11 mouse cellular contexts compared by ENCODE assay signal in genomic region chr4:57953796-57954195, GRCm38 (mm10). TPM values are rescaled to one million over a fixed set of nuclear protein-coding genes. Genes with fewer than 3 reads are reported as not detected.
DNase-seq lines count a peak whose midpoint lies in the region; ATAC-seq and TF ChIP-seq lines count a peak whose summit lies in the region.
"Had no signal": no experiment of that assay in that cellular context is flagged by ENCODE, and none has a peak within 500 bp of the region (broad histone marks: within the 10 kb centered on the region; RNA-seq: fewer than 3 reads in every experiment).

No protein-coding gene starts in this region.

- H3K9me3 ChIP-seq in hindbrain, embryonic 10.5 days = peaks cover 13% of the 10 kb centered on the region
- no peaks in the 10 kb centered on the region for H3K9me3 ChIP-seq in hindbrain, postnatal 0 days (ENCODE audit: low read length)
- H3K9me3 ChIP-seq in midbrain, embryonic 14.5 days (ENCODE audit: control insufficient read depth, low read length) = no peaks in the 10 kb centered on the region
- H3K9me3 ChIP-seq: lung, embryonic 15.5 days had no signal

- 89% methylated on average over 7 of the region's 7 CpGs for WGBS in hindbrain, embryonic 10.5 days
- 91% methylated on average over 7 of the region's 7 CpGs for WGBS in hindbrain, postnatal 0 days
- WGBS in midbrain, embryonic 14.5 days = 89% methylated on average over 7 of the region's 7 CpGs

- 0 out of 2 replicates have a peak overlapping the region, but pooled peaks have one; percentile 13 for H3K4me3 ChIP-seq in hindbrain, embryonic 10.5 days
- H3K4me3 ChIP-seq in hindbrain, postnatal 0 days (ENCODE audit: low read length) = no peak overlapping the region
- H3K4me3 ChIP-seq in midbrain, embryonic 14.5 days (replicated peaks; ENCODE audit: low read depth, low read length) = no peak overlapping the region

- H3K36me3 ChIP-seq in hindbrain, embryonic 10.5 days = peaks cover 54% of the 10 kb centered on the region
- peaks cover 23% of the 10 kb centered on the region for H3K36me3 ChIP-seq in hindbrain, postnatal 0 days (ENCODE audit: insufficient read depth, low read length)
- H3K36me3 ChIP-seq in midbrain, embryonic 14.5 days (ENCODE audit: control insufficient read depth, insufficient read depth, low read length) = peaks cover 30% of the 10 kb centered on the region

- no peak overlapping the region for H3K4me2 ChIP-seq in hindbrain, postnatal 0 days (ENCODE audit: low read depth, low read length)
- H3K4me2 ChIP-seq in midbrain, embryonic 14.5 days (ENCODE audit: low read length) = 0 out of 2 replicates have a peak overlapping the region, but pooled peaks have one; percentile 84

- no peak for DNase-seq in hindbrain, embryonic 10.5 days (ENCODE audit: low spot score)
- no peak for DNase-seq in hindbrain, postnatal 0 days (ENCODE audit: low spot score)
- DNase-seq in R1 (ENCODE audit: low read depth, low spot score) = peak; percentile 39
- peak; percentile 58 for DNase-seq in kidney, adult 18-20 months
- DNase-seq in midbrain, embryonic 14.5 days = no peak
- no peak for DNase-seq in Muller cell, postnatal 12 days (ENCODE audit: inconsistent ontology term)
- DNase-seq in adrenal gland, postnatal 14 days = no peak
- DNase-seq in testis, postnatal 14 days (ENCODE audit: low spot score) = no peak
- DNase-seq: heart, postnatal 4 days had no signal

- H3K9ac ChIP-seq in hindbrain, postnatal 0 days (replicated peaks; ENCODE audit: low read length) = no peak overlapping the region
- H3K9ac ChIP-seq in midbrain, embryonic 14.5 days (replicated peaks; ENCODE audit: low read length) = no peak overlapping the region
- H3K9ac ChIP-seq: lung, embryonic 15.5 days had no signal

- ATAC-seq in hindbrain, postnatal 0 days = no peak
- no peak for ATAC-seq in midbrain, embryonic 14.5 days (ENCODE audit: low FRiP score, low TSS enrichment)
- ATAC-seq: Patski had no signal

- H3K27ac ChIP-seq in hindbrain, embryonic 10.5 days = no peak overlapping the region
- H3K27ac ChIP-seq in hindbrain, postnatal 0 days = no peak overlapping the region
- no peak overlapping the region for H3K27ac ChIP-seq in midbrain, embryonic 14.5 days (replicated peaks; ENCODE audit: low read depth, low read length)
- H3K27ac ChIP-seq: lung, embryonic 15.5 days had no signal

- TF ChIP-seq CTCF in hindbrain, postnatal 0 days (IDR thresholded peaks at IDR 0.05; ENCODE audit: low read depth) = no peak

- H3K27me3 ChIP-seq in hindbrain, embryonic 10.5 days (ENCODE audit: insufficient read depth, poor library complexity, severe bottlenecking) = peaks cover 4% of the 10 kb centered on the region; the same call in 1 of the 2 replicates
- H3K27me3 ChIP-seq in hindbrain, postnatal 0 days (ENCODE audit: insufficient read depth, low read length) = no peaks in the 10 kb centered on the region
- no peaks in the 10 kb centered on the region for H3K27me3 ChIP-seq in midbrain, embryonic 14.5 days (ENCODE audit: control insufficient read depth, insufficient read depth, low read length)
- H3K27me3 ChIP-seq: lung, embryonic 15.5 days; Patski had no signal

- peaks cover 38% of the 10 kb centered on the region for H3K4me1 ChIP-seq in hindbrain, embryonic 10.5 days (replicated peaks)
- H3K4me1 ChIP-seq in hindbrain, postnatal 0 days (ENCODE audit: insufficient read depth, low read length) = 0 out of 2 replicates have a peak, but pooled peaks cover 5% of the 10 kb centered on the region
- peaks cover 12% of the 10 kb centered on the region for H3K4me1 ChIP-seq in midbrain, embryonic 14.5 days (ENCODE audit: control insufficient read depth, insufficient read depth, low read length)

RNA-seq across cellular contexts. Expression of gene Txn1, which starts 2.4 kb away (rescaled TPM):
- 411 and 413 TPM in 2 replicates for polyA plus RNA-seq in hindbrain, embryonic 10.5 days (2016; fragmentation: Nextera tagmentation; extraction: Ambion mirVana)
- total RNA-seq in hindbrain, postnatal 0 days (2014; rRNA removed) = 93.5 and 113 TPM in 2 replicates
- polyA plus RNA-seq in hindbrain, postnatal 0 days (2015; fragmentation: Nextera tagmentation; extraction: Ambion mirVana) = 360 and 370 TPM in 2 replicates
- polyA plus RNA-seq in midbrain, embryonic 14.5 days (2014; fragmentation: Nextera tagmentation; extraction: Ambion mirVana) = 282 and 334 TPM in 2 replicates
- total RNA-seq in adrenal gland, postnatal 14 days (2021) = 239 and 245 TPM in 2 replicates

RNA-seq across cellular contexts. Expression of gene D630039A03Rik, which starts 37.7 kb away (rescaled TPM):
- 0.24 and 0.36 TPM in 2 replicates for polyA plus RNA-seq in hindbrain, embryonic 10.5 days (2016; fragmentation: Nextera tagmentation; extraction: Ambion mirVana)
- total RNA-seq in hindbrain, postnatal 0 days (2014; rRNA removed) = 0.50 and 0.52 TPM in 2 replicates
- 0.49 and 0.54 TPM in 2 replicates for polyA plus RNA-seq in hindbrain, postnatal 0 days (2015; fragmentation: Nextera tagmentation; extraction: Ambion mirVana)
- 0.09 TPM in 1 of 2 replicates, not detected in the other for polyA plus RNA-seq in midbrain, embryonic 14.5 days (2014; fragmentation: Nextera tagmentation; extraction: Ambion mirVana)
- total RNA-seq in adrenal gland, postnatal 14 days (2021) = 9.0 and 9.4 TPM in 2 replicates
- total RNA-seq: heart, postnatal 4 days had no signal

RNA-seq across cellular contexts. Expression of gene Txndc8, which starts 55.1 kb away (rescaled TPM):
- polyA plus RNA-seq in hindbrain, embryonic 10.5 days (2016; fragmentation: Nextera tagmentation; extraction: Ambion mirVana) = not detected in 2 replicates
- total RNA-seq in hindbrain, postnatal 0 days (2014; rRNA removed) = not detected in 2 replicates
- not detected in 2 replicates for polyA plus RNA-seq in hindbrain, postnatal 0 days (2015; fragmentation: Nextera tagmentation; extraction: Ambion mirVana)
- polyA plus RNA-seq in midbrain, embryonic 14.5 days (2014; fragmentation: Nextera tagmentation; extraction: Ambion mirVana) = not detected in 2 replicates
- total RNA-seq in adrenal gland, postnatal 14 days (2021) = not detected in 2 replicates
- total RNA-seq: heart, postnatal 4 days had no signal
- polyA plus RNA-seq: lung, embryonic 15.5 days; Patski had no signal

Comparison
In these comparisons a context has a peak if more than half of its experiments do, and no peak if none do; other contexts are left out.
1. DNase-seq: peak in R1 (single experiment) and kidney, adult 18-20 months (single experiment); none in hindbrain, embryonic 10.5 days (single experiment), hindbrain, postnatal 0 days (single experiment), midbrain, embryonic 14.5 days (single experiment), Muller cell, postnatal 12 days (single experiment), adrenal gland, postnatal 14 days (single experiment) and testis, postnatal 14 days (single experiment).